Mouse (Mus musculus): Measurements from ENCODE around the gene Tyw3. TPM values are rescaled to one million over a fixed set of nuclear protein-coding genes. Genes with fewer than 3 reads are reported as not detected.

Tyw3 gene
- polyA plus RNA-seq, 1 experiment from 2014 or later: 6.5 TPM

Other genes with a start within 250 kb of the Tyw3 start
- 13.5 and 14.8 TPM in 2 replicates for gene Cryz, start 393 bp downstream of the Tyw3 start, polyA plus RNA-seq (2016; fragmentation: Nextera tagmentation; extraction: Ambion mirVana)
- gene Erich3, start 66.8 kb upstream of the Tyw3 start, polyA plus RNA-seq (2016; fragmentation: Nextera tagmentation; extraction: Ambion mirVana): not detected in 2 replicates

Data from liver, embryonic 12.5 days (tissue).